Mouse (Mus musculus): Measurements from ENCODE around the gene Obsl1. TPM values are rescaled to one million over a fixed set of nuclear protein-coding genes. Genes with fewer than 3 reads are reported as not detected.

Gene Obsl1
- total and polyA plus RNA-seq, 3 experiments = 0.08 to 1.2 TPM; not detected in 1

DNA sequence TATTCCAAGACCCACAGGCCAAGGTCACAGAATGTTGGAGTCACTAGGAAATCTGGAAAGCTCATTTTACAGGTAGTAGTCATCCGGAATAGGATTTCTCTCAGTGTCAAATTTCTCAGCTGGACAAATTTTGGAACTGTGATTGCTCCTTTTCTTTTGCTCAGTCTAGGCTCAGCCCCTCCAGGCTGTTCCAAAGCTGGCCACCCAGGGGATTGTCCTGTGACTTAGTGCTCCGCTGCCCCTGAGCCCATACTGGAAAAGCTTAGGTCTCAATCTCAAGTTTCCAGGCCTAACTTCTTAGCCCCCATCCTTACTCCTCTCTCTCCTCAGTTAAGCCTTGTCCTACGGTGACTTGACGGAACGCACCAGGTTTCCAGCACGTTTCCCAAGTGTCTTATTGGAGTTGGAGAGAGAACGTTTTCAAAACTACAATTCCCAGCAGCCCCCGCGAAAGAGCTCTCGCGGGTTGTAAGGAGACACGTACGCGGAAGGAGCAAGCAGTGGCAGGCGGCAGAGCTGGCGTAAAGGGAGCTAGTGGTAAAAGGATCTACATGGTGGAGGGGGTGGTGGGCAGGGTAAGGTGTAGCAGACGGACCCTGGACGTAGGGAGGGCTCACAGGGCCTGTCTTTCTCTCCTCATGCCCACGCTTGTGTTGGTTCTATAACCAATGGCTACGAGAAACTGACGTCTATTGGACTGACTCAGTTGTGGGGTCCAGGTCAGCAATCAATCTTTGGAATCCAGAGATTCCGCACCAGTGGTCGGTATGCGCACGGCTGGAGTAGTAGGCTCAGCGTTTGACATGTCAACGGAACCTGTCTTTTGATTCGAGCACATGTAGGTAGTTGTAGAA lies 70.5 kb downstream of the Obsl1 start, which contains the start of gene Gmppa (continued):
- TF ChIP-seq TBP (IDR thresholded peaks at IDR 0.05; ENCODE audit: low read depth, low read length) = peak; percentile 58
- TF ChIP-seq MXI1 (IDR thresholded peaks at IDR 0.05; ENCODE audit: low read depth, low read length) = peak; percentile 92

Other genes starting within 250 kb of the Obsl1 start
- not detected in 2 replicates for gene Ptprn, start 241.9 kb downstream of the Obsl1 start, total RNA-seq (2012; rRNA removed)
- under 1 TPM in 1 of 2 experiments, not detected in 1; 0.13 TPM for gene Ptprn, start 241.9 kb downstream of the Obsl1 start, polyA plus RNA-seq (2012; ENCODE audit: insufficient read depth in 1 of 2, insufficient read length in 2 of 2, low read depth in 1 of 2, low replicate concordance in 2 of 2, missing spikeins in 1 of 2)
- not detected in 2 replicates for gene Resp18, start 228.0 kb downstream of the Obsl1 start, total RNA-seq (2012; rRNA removed)
- not detected for gene Resp18, start 228.0 kb downstream of the Obsl1 start, polyA plus RNA-seq (2012; ENCODE audit: insufficient read depth in 1 of 2, insufficient read length in 2 of 2, low read depth in 1 of 2, low replicate concordance in 2 of 2, missing spikeins in 1 of 2)
- gene Dnpep, start 188.5 kb downstream of the Obsl1 start, total RNA-seq (2012; rRNA removed) = 34.7 and 35.9 TPM in 2 replicates
- gene Dnpep, start 188.5 kb downstream of the Obsl1 start, polyA plus RNA-seq (2012; ENCODE audit: insufficient read depth in 1 of 2, insufficient read length in 2 of 2, low read depth in 1 of 2, low replicate concordance in 2 of 2, missing spikeins in 1 of 2) = 10 to 100 TPM in 1 of 2 experiments, not detected in 1; 59.3 TPM
- gene Des, start 146.1 kb downstream of the Obsl1 start, total RNA-seq (2012; rRNA removed) = 4.6 and 7.2 TPM in 2 replicates
- 1 to 10 TPM in 1 of 2 experiments, not detected in 1; 7.0 TPM for gene Des, start 146.1 kb downstream of the Obsl1 start, polyA plus RNA-seq (2012; ENCODE audit: insufficient read depth in 1 of 2, insufficient read length in 2 of 2, low read depth in 1 of 2, low replicate concordance in 2 of 2, missing spikeins in 1 of 2)
- 1.7 and 1.8 TPM in 2 replicates for gene Speg, start 131.2 kb downstream of the Obsl1 start, total RNA-seq (2012; rRNA removed)
- 1 to 10 TPM in 1 of 2 experiments, not detected in 1; 9.5 TPM for gene Speg, start 131.2 kb downstream of the Obsl1 start, polyA plus RNA-seq (2012; ENCODE audit: insufficient read depth in 1 of 2, insufficient read length in 2 of 2, low read depth in 1 of 2, low replicate concordance in 2 of 2, missing spikeins in 1 of 2)
- gene Gmppa, start 70.5 kb downstream of the Obsl1 start, total RNA-seq (2012; rRNA removed) = 63.8 and 65.0 TPM in 2 replicates
- 100 to 1,000 TPM in 1 of 2 experiments, not detected in 1; 145 TPM for gene Gmppa, start 70.5 kb downstream of the Obsl1 start, polyA plus RNA-seq (2012; ENCODE audit: insufficient read depth in 1 of 2, insufficient read length in 2 of 2, low read depth in 1 of 2, low replicate concordance in 2 of 2, missing spikeins in 1 of 2)
- gene Asic4, start 56.0 kb downstream of the Obsl1 start, total RNA-seq (2012; rRNA removed) = 0.19 TPM in 1 of 2 replicates, not detected in the other
- under 1 TPM in 1 of 2 experiments, not detected in 1; 0.18 TPM for gene Asic4, start 56.0 kb downstream of the Obsl1 start, polyA plus RNA-seq (2012; ENCODE audit: insufficient read depth in 1 of 2, insufficient read length in 2 of 2, low read depth in 1 of 2, low replicate concordance in 2 of 2, missing spikeins in 1 of 2)
- gene Chpf, start 27.1 kb downstream of the Obsl1 start, total RNA-seq (2012; rRNA removed) = 23.9 and 32.3 TPM in 2 replicates
- gene Chpf, start 27.1 kb downstream of the Obsl1 start, polyA plus RNA-seq (2012; ENCODE audit: insufficient read depth in 1 of 2, insufficient read length in 2 of 2, low read depth in 1 of 2, low replicate concordance in 2 of 2, missing spikeins in 1 of 2) = 10 to 100 TPM in 1 of 2 experiments, not detected in 1; 49.0 TPM
- gene Tmem198, start 26.9 kb downstream of the Obsl1 start, total RNA-seq (2012; rRNA removed) = 0.33 and 0.65 TPM in 2 replicates
- gene Tmem198, start 26.9 kb downstream of the Obsl1 start, polyA plus RNA-seq (2012; ENCODE audit: insufficient read depth in 1 of 2, insufficient read length in 2 of 2, low read depth in 1 of 2, low replicate concordance in 2 of 2, missing spikeins in 1 of 2) = 1 to 10 TPM in 1 of 2 experiments, not detected in 1; 1.4 TPM
- not detected in 2 replicates for gene Inha, start 625 bp upstream of the Obsl1 start, total RNA-seq (2012; rRNA removed)
- not detected for gene Inha, start 625 bp upstream of the Obsl1 start, polyA plus RNA-seq (2012; ENCODE audit: insufficient read depth in 1 of 2, insufficient read length in 2 of 2, low read depth in 1 of 2, low replicate concordance in 2 of 2, missing spikeins in 1 of 2)
- gene Stk11ip, start 15.1 kb upstream of the Obsl1 start, total RNA-seq (2012; rRNA removed) = 9.7 and 10.2 TPM in 2 replicates
- 10 to 100 TPM in 1 of 2 experiments, not detected in 1; 29.4 TPM for gene Stk11ip, start 15.1 kb upstream of the Obsl1 start, polyA plus RNA-seq (2012; ENCODE audit: insufficient read depth in 1 of 2, insufficient read length in 2 of 2, low read depth in 1 of 2, low replicate concordance in 2 of 2, missing spikeins in 1 of 2)
- gene Slc4a3, start 39.8 kb upstream of the Obsl1 start, total RNA-seq (2012; rRNA removed) = not detected in 2 replicates
- gene Slc4a3, start 39.8 kb upstream of the Obsl1 start, polyA plus RNA-seq (2012; ENCODE audit: insufficient read depth in 1 of 2, insufficient read length in 2 of 2, low read depth in 1 of 2, low replicate concordance in 2 of 2, missing spikeins in 1 of 2) = not detected

Data from MEL (cell line).